Mouse (Mus musculus) hematopoietic multipotent progenitor cell, adult 10-12 weeks (in vitro differentiated cells): Measurements from ENCODE around the gene Fam166b. TPM values are rescaled to one million over a fixed set of nuclear protein-coding genes. Genes with fewer than 3 reads are reported as not detected.

Experiments used
- polyA plus RNA-seq: library from polyadenylated mRNA; stranded (reverse); fragments of >175 nt; gene quantifications from 2 replicates; pipeline ENCODE4 v1.2.3, GENCODE M21; 2012; ENCODE audit warnings: low replicate concordance

Fam166b gene
- not detected in 2 replicates for polyA plus RNA-seq

GRCm38 (mm10) chr4:43428946-43429345 is at the start of gene Fam166b:
Fam166b (minus strand) TSS chr4:43429134.

GRCm38 (mm10) chr4:43454041-43454836 is 25.3 kb upstream of the Fam166b start, which contains the start of gene Cd72:
Cd72 (minus strand) TSS chr4:43454628.

DNA sequence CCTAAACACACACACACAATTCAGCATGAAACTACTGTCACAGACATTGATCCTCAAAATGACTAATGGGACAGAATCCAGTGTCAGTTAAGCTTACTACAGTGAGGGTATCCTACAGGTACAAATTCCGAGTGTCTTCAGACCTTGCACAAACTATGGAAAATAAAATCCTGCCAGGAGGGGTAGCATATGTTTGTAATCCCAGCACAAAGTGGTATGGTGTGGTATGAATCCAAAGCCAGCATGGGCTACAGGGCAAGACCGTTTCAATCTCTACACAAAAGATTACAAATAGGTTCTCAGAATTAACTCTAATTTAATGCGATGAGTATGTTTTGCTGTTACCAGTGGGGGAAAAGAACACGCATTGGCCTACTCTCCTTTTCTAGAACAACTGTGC is 12.7 kb upstream of the Fam166b start, which contains the start of gene Tesk1:
Gene Tesk1 (plus strand): TSS at position 301 of the 400 bp plus-strand sequence.

DNA sequence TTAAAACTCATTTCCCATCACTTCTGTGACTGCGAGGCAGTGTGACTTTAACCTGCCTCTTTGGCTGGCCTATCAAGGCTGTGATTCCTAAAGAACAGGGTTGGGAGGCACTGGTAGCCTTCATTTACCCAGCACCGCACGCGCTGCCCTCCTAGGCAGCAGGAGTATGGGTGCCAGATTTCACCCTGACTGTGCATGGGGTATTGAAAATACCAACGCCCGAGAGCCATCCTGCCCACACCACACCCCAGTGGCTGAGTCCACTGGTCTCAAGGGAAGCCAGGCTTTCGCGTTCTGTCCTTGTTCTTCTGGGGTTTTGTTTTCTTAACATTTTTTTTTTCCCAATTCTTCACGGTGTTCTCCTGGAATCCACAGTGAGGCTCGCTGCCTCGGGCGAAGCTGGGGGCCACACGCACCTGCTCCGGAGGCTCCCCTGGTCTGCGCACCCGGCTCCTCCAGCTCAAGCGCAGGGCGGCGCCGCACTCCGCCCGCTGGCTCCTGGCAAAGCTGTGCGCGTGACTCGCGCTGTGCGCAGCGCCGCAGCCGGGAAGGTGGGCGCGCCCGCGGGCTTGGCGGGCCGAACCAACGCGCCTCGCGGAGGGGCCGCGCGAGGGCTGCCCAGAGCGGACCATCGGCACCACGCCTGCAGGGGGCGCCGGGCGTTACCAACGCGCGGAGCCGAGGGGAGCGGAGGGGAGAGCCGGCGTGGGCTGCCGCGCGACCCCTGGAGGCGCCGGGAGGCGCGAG is 47.4 kb downstream of the Fam166b start, which contains the start of gene Rusc2:
Gene Rusc2 (plus strand): TSS at position 572 of the 747 bp plus-strand sequence.

Other genes starting within 250 kb of the Fam166b start
- gene Atp8b5, start 162.0 kb downstream of the Fam166b start, polyA plus RNA-seq: not detected in 2 replicates
- gene Rusc2, start 47.2 kb downstream of the Fam166b start, polyA plus RNA-seq: 2.8 and 4.5 TPM in 2 replicates
- gene Tesk1, start 12.8 kb upstream of the Fam166b start, polyA plus RNA-seq: 138 and 197 TPM in 2 replicates
- gene Cd72, start 25.5 kb upstream of the Fam166b start, polyA plus RNA-seq: 75.3 and 370 TPM in 2 replicates
- 28.2 and 68.1 TPM in 2 replicates for gene Sit1, start 54.6 kb upstream of the Fam166b start, polyA plus RNA-seq
- gene Ccdc107, start 63.8 kb upstream of the Fam166b start, polyA plus RNA-seq: 85.7 and 181 TPM in 2 replicates
- 1.9 and 5.7 TPM in 2 replicates for gene Arhgef39, start 70.6 kb upstream of the Fam166b start, polyA plus RNA-seq
- 0.90 TPM in 1 of 2 replicates, not detected in the other for gene Car9, start 77.8 kb upstream of the Fam166b start, polyA plus RNA-seq
- 1.2 and 1.9 TPM in 2 replicates for gene Tpm2, start 94.6 kb upstream of the Fam166b start, polyA plus RNA-seq
- gene Creb3, start 133.2 kb upstream of the Fam166b start, polyA plus RNA-seq: 4.0 and 5.4 TPM in 2 replicates
- 255 and 288 TPM in 2 replicates for gene Tln1, start 133.6 kb upstream of the Fam166b start, polyA plus RNA-seq
- gene Rgp1, start 149.6 kb upstream of the Fam166b start, polyA plus RNA-seq: 21.3 and 132 TPM in 2 replicates
- 19.2 and 22.4 TPM in 2 replicates for gene Gba2, start 149.7 kb upstream of the Fam166b start, polyA plus RNA-seq
- gene Msmp, start 155.4 kb upstream of the Fam166b start, polyA plus RNA-seq: 0.22 TPM in 1 of 2 replicates, not detected in the other
- 0.38 and 0.63 TPM in 2 replicates for gene Npr2, start 202.8 kb upstream of the Fam166b start, polyA plus RNA-seq
- gene Spag8, start 224.5 kb upstream of the Fam166b start, polyA plus RNA-seq: 0.47 TPM in 1 of 2 replicates, not detected in the other
- 27.8 and 37.0 TPM in 2 replicates for gene Hint2, start 227.3 kb upstream of the Fam166b start, polyA plus RNA-seq
- gene Tmem8b, start 239.8 kb upstream of the Fam166b start, polyA plus RNA-seq: 4.0 and 9.5 TPM in 2 replicates
- gene Fam221b, start 240.0 kb upstream of the Fam166b start, polyA plus RNA-seq: 0.04 and 0.05 TPM in 2 replicates